Mouse (Mus musculus) right cerebral cortex, postnatal 10 days (tissue): ENCODE results near the gene Phactr2.
A peak's percentile ranks its signal among the peaks of the same experiment; 100 is the strongest.
"Not testable (repeated sequence)": the region's sequence is repeated elsewhere in the genome, so short reads cannot be mapped to it uniquely, and the experiment has no call there.

Source experiments
- DNase-seq, 2 experiments: peaks; one replicate each; pipeline ENCODE4 v3.0.0; 2021; ENCODE audit warnings: low spot score in 2 of 2

The Phactr2 gene

DNA sequence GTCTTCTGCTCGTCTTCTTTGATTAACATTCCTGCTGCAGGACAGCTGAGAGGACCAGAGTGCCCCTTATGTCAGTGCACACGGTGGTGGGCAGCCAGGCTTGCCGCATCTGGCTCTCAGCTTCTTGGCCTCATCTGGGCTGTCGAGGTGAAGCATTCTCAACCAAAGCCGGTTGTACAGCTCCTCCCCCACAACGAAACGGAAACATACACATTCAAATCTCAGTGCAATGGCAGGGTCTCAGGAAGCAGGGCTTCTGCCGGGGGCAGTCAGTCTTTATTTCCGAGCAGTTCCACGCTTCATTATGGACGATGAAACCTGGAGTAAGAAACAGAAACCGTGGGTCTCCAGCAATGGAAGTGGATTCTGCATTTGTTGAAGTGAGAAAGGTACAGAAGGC, 260.3 kb downstream of the Phactr2 start:
- DNase-seq, result no peak

DNA sequence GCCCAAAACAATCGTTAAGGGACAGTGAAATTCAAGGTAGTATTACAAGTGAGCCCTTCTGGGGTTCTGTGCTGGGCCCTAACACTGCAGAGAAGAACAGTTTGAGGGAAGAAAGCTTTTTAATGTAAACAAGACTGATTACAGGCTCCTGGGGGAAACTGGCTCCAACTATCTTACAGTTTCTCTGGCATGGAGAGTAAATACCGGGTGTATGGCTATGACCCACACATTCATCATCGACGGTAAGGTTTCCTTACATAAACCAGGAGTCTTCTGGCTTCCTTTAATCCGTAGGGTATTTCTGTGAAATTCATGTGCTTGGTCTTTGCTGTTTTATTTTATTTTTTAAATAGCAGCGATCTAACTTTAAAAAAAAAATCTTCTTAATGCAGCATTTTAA, 261.4 kb downstream of the Phactr2 start:
- DNase-seq, result no peak

DNA sequence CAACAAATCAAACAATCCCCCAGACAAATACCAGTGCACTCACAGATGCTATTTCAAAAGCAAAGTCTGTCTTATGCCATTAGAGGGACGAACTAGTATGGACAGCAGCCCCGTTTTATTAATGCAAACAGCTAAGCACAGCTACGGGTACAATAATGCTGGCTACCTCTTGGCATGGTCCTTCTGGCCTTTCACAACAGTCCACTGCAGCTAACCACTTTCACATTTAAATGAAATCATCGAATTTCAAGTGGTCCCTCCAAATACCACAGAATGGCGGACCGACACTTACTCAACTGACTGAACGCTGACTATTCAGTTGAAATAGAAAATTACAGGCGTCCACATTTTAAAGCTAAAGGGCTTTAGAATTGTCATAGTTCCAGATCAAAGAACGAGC, 261.9 kb downstream of the Phactr2 start:
- DNase-seq, result no peak

DNA sequence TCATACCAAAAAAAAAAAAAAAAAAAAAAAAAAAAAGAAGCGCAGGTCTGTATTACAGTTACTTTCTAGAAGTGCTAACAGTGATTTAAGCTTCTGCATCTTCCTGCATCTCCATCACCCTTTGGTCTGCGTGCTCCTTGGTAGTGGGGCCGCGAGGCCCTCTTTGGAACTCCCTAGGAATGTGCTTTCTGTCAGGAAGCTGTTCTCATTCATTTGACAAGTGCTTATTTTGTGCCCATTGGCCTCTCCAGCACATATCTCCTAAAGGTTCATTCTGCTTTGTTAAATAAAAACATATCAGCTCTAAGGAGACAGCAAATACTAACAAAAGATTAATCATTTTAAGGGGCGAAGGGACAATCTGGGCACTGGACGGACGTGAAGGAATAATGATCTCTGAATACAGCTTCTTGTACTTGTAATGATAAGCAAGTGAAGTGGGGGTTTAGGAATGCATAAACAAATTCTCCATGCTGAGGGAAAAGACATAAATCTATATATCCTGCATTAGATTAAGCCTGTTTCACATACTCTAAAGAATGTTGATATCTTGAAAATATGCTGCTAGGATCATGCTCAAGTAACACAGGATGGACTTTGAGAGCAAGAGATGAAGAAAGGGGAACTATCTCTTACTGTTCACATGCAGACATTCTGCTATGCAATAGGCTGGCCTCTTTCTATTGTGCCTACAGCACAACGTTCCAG, 264.1 kb downstream of the Phactr2 start:
- DNase-seq, result no peak

DNA sequence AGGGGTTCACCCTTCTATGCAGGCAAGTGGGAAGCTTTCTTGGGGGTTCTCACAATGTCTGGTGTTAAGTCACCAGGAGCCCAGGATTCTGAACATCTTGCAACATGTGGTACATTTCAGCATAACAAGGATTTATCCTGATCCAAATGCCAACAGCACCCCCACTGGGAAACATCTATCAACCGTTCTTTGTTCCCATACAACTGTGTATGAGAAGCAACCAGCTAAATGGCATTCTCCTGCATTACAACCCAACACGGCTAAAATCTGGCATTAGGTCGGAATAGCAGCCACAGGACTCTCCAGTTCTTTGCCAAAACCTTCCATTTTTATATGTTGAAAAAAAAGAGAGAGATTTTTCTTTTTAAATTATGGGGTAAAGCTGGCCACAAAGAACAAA, 264.7 kb downstream of the Phactr2 start:
- no peak for DNase-seq

DNA sequence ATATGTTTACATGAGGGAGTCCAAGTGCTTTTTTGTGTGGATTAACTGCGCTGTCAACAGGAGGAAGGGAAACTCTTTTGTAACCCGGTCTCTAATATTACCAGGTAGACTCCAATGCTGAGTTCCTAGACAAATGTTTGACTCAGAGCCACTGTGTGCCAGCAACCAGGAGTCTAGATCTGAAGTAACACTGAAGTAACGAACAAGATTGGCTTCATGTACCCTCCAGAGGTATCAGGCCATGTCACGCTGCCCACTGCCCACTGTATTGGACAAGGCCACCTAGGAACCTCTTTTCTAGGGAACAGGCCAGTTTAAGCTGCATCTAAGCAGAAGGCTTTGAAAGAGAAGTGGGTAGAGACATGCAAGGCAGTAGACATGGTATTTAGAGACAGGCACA, 265.2 kb downstream of the Phactr2 start:
- DNase-seq, result no peak

DNA sequence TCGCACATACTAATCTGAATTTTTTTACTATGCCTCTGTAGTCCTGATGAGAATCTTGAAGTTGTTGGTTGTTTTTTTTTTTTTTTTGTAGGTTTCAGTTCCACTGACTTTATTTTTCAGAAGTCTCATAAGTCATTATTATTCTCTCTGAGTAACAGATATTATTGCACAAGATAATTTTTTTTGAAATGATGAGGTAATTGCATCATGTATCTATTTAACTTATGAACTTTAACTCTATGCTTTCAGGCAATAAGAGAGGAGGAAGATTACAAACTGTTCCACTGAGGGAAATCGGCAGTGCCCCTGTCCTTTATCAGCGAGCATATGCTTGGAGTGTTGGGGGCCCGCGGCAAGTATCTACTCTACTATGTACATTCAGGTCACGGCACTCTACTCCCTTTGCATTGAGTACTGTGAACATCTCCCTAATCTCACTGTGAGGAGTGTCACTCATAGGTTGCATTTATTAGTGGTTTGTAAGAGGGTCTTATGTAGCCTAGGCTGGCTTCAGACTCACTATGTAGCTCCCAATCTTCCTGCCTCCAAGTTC, 272.4 kb downstream of the Phactr2 start:
- no peak for DNase-seq

DNA sequence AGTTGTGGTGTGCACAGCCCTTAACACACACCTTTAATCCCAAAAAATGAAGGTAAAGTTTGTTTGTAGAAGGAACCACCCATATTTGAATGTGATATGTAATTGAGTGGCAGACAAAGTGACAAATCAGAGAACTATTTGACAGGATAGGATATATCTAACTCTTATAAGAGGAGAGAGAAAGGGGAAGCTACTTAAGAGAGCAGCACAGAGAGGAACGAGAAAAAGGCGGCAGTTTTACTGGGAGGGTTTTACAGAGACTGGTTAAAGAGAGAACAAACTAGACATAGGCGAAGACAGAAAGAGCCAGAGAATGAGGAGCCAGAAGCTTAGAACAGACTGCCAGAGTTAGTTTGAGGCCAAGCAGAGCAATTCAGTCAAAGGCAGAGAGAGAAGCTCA, 273.4 kb downstream of the Phactr2 start:
- no peak for DNase-seq

DNA sequence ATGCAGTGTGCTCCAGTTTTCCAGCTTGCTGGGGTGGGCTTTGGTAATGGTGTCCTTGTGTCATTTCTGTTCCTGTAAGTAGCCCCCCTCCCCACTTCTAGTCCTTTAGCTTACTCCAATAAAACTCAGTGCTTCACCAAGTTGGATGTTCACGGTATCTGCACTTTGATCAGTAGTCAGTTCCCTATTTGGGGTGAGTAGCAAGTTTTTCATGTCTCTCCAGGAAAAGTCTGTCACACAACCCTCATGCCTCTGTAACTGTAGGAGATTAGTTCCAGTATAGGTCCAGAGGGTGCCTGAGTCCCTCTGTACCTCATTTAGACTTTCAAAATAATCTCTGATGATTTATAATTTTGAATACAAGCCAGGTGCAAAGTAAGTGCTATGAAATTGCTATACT, 275.0 kb downstream of the Phactr2 start:
- no peak for DNase-seq

DNA sequence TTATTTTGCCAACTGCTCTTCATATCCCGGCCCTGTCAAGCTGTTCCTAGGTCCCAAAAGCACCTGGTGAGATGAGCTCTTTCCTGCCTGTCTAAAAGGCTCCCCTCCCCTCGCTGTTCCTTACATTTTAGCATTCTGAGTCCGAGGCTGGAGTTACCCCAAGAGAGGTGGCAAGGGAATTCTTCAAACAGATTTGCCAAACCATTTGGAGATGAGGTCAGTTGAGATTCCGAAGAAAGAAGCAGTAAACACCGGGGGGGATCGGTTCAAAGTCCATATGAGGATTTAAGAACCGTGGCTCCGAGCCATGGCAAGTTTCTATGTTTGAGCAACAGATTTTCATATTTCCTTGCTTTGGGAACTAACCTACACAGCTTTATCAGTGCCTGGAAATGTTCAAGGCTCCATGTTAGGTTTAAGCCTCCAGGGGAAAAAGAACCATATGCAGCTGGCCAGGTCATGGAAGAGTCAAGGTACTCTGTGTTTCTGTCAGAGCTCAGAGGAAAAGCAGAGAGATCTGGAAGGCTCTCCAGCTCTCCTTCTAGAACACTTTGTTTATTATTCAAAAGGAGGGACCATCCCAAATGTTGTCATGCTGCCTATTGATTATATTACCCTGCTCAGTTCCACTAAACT, 277.2 kb downstream of the Phactr2 start:
- DNase-seq, result no peak

DNA sequence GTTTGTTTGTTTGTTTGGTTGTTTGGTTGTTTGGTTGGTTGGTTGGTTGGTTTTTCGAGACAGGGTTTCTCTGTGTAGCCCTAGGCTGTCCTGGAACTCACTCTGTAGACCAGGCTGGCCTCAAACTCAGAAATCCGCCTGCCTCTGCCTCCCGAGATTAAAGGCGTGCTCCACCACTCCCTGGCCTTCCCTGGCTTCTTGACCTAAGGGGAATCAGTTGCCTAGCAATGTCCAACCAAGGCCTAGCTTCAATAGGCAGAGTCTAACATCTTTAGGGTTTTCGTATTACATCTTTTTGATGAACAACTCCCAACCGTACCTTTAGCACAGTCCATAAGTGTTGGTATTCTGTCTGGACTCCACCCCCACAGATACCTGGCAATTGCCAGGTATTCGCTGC, 280.7 kb downstream of the Phactr2 start:
- DNase-seq, result not testable (repeated sequence)

DNA sequence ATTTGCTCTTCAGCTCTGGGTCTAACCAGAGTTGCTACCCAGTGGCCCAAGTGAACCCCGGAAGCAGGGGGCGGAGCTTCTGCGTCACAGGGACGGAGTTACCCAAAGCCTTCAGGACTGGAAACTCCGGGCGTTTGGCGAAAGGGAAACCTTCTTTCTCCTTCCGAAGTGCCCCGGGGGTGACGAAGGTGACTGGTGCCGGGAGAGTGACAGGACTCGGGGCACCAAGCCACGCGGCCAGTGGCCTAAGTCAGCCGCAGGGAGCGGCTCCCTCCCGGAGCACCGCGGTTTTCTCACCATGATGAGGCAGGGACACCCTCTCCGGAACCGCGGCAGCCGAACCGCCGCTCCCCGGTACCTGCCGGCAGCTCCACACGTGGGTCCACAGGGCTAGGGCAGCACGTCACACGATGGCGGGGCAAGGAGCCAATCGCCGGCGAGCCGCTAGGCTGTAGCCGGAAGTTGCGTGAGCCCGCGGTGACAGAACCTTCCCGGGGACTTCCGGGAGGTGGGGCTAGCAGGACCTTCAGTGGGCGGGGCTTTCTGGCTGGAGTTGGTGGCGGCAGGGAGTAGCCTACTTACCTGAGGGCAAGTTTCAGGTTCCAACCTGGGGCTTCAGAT, 281.4 kb downstream of the Phactr2 start, which contains the start of gene Ltv1:
Gene Ltv1, minus strand, starts transcription at position 438 of the 621 bp plus-strand sequence.
- peak; percentile 98 for DNase-seq

DNA sequence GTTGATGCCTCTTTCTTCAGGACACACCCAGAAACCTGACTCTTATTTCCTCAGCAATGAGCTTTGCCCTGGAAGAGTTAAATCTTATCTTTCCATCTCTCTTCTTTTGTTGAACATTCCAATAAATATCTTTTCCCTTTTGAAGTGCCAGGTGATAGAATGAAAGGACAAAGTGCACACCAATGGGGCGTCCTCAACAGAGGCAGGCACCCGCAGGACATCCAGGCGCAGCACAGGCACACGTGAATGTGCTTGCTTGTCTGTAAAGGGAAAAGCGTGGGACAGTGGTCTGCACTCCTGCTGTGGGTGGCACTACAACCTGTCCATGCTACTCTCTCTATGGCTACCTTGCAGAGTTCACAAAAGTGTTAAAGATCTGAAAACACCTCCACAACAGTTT, 284.3 kb downstream of the Phactr2 start:
- no peak for DNase-seq

DNA sequence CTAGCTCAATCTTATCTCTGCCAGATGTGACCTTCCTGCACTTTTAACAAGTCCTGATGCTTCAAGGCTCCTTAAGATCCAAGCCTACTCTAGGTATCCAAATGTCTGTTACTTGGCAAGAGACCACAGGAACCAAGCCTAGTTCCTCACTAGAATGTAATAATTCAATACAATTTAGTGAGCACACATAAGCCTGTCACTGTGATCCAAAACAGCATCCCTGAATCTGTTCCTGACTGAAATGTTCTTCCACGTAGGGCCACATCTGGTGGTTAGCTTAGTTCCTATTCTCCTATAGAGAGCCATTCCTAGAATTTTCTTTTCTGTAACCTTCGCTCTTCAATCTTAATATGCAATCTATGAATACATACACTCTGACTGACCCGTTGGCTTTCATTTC, 287.5 kb downstream of the Phactr2 start:
- no peak for DNase-seq

DNA sequence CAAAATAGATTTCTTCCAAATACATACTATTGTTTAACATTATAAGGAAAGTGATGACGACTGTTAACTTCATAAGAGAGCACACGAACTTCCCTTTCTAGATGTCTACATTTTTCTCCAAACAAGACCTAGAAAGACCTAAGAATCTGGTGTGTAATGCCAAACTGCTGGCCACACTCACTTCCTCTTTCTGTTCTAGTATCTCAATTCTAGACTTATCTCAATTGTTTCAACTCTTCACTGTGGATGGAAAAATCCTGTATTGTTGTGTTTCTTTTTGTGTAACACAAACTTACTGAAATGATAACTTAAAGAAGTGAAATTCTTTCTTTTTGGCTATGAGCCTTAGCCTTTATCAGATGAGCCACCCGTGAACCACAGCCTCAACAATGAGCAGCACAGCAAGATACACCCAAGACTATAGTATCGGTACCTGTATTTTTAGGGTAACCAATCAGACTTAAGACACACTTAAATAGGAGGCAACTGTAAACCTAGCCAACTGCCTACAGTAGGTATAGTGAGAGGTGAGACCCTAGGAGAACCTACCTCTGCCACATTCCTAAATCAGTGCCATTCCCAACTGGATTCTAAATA, 289.9 kb downstream of the Phactr2 start:
- no peak for DNase-seq

DNA sequence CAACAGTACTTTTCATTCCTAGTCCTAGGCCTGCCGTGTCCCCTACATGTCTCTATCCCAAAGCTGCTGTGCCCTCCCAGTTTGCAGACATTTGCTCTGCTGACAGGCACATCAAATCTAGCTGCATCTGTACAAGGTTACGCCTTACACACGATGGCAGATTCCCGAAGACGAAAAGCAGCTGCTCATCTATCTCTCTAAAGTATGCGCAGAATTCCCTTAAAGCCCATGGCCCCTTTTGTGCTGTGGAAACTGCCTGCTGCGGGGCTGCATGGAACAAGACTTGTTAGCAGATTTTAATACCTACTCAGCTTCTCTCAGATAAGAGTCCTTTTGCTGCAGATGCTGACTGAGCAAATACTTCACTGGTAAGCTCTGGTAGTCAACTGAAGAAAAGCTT, 294.0 kb downstream of the Phactr2 start:
- DNase-seq, result no peak

DNA sequence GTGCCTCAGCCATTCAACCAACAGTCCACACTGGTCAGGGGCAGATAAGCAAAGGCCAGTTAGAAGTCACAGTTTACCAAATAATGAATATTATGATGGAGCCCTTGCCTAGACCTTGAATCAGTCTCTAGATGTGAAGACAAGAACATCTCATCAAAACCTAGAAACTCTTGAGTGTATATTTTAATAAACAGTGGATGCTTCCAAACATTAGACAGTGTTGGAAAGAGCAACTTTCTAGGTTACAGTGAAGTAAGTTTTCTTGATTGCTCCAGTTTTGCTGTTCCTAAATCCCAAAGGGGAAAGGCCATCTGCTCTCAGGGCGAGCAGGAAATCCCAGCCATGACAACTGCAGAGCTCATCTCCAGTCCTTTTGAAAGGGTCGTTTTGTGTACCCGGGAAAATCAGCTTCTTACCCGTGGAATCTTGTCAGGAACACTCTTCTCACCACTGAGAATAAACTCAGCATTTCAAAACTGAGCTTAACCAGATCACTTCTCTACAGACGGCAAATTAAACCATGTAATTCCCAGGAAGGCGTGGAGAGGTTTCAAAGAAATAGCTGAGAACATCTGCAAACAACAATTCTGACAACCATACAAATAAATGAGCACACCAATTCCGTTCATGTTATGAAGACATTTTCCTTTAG, 296.1 kb downstream of the Phactr2 start, which contains the start of gene Zc2hc1b:
Gene Zc2hc1b, minus strand, starts transcription at position 51 of the 652 bp plus-strand sequence.
- DNase-seq, result no peak

DNA sequence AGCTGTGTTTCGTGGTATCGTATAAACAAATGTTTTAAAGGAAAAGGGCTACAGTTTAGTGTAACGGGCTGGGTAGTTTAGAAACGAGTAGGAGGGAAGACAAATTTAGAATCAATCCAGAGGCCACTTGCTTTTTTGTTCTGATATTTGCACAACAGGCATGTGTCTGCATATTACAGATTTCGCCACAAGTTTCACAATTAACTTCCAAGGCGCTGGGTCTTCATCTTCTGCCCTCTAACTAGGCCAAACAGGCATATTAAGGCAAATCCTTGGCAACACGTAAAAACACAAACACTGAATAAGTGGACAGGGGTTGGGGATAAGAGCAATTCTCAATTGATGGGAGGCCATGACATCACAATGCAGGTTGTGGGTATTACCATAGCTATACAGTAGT, 298.3 kb downstream of the Phactr2 start:
- DNase-seq, result no peak

DNA sequence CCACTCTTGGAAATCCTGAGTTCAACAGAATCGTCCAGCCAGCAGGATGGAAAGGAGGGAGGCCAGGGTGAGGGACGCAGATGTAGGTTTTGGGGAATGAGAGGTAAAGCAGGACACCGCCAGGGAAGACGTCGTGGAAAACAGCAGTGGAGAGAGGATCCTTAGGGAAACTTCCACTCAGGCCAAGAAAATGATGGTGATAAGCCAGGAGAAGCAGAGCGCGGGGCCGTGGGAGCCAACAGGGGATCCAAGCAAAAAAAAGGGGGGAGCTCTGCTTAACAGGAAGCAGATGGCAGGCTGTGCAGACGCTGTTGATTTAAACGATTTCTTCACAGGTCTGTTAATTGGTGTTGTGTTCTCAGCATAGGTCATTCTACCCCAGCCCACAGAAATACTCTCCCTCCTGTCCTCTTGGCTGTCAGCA, 301.4 kb downstream of the Phactr2 start:
- DNase-seq, result peak in 1 of 2 experiments; percentile 22

DNA sequence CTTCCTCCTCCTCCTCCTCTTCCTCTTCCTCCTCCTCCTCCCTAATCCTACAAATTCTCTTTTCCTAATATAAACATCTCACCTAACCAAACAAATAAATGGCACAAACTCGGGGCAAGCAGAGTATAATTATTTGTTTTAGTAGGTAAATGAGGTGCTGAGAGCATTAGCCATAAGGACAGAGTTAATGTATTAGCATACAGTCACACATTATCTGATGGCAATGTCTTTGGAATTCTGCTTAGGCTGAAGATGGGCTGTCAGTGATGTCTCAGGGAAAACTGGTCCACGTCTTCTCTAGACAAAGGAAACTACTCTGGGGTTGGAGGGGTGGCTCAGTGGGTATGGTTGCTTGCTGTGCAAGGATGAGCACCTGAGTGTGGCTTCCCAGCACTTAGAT, 302.8 kb downstream of the Phactr2 start:
- no peak for DNase-seq

DNA sequence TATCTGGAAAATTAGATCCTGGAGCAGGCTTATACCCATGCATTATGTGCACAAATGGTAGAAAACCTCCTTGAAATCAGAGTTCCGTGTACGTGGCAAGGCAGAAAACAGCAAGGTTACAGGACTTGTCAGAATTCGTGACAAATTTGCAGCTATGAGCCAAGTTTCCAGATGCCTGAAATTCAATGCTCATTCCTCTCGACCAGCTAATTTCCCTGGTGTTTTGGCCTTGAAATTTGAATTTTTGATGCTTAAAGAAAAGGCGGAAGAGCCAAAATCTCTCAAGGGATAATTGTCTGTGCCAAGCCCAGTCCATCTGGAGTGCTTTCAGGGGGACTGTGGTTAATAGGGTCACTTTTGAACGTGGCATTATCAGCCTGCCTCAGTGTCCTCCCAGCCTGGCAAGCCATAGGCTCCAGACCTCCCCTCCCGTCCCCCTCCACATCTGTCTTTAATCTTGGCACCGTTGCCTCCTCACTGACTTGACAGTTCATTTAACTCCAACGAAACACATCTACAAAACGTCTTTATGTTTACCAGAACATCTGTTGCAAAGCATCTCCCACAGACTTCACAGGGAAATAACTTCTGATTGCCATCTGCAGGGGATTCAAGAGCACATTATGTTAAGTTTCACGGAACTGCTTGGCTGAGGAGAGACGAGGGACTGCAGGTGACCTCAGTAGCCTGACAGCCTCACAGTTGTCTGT, 303.3 kb downstream of the Phactr2 start:
- no peak for DNase-seq
